Mouse (Mus musculus): ENCODE data around the gene Wwc2. TPM values are rescaled to one million over a fixed set of nuclear protein-coding genes. Genes with fewer than 3 reads are reported as not detected.
A peak's percentile ranks its signal among the peaks of the same experiment; 100 is the strongest.

Wwc2 gene
- polyA plus RNA-seq, 1 experiment from 2014 or later, result 5.1 TPM

DNA sequence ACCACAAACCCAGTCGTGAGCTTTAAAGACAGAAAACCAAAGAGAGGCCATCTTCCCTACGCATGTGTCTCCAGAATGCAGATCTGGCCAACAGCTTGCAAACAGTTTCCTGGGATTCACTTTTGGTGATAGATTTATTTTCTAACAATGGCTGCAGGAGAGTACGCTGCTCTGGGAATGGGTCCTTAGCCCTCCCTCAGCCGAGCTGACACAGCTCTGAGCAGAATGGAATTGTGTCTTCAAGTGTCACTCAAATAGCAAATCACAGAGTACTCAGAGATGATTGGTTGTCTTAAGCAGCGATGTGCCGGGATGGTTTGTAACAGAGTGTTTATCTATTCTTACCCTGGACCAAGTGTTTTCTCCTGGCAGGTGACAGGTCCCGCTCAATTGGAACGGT lies 171.7 kb downstream of the Wwc2 start:
- H3K4me1 ChIP-seq (replicated peaks; ENCODE audit: control insufficient read depth, insufficient read depth), result no peaks in the 10 kb centered on the region
- DNase-seq (ENCODE audit: low spot score) (no peak), ATAC-seq (ENCODE audit: low FRiP score, low TSS enrichment) (no peak)
- no peak overlapping the region for H3K4me3 ChIP-seq (ENCODE audit: low read depth, low read length)
- no peak overlapping the region for H3K9ac ChIP-seq (ENCODE audit: low read length)
- no peaks in the 10 kb centered on the region for H3K27me3 ChIP-seq (ENCODE audit: control insufficient read depth, insufficient read depth, low read length)
- H3K36me3 ChIP-seq (ENCODE audit: control insufficient read depth, insufficient read depth, low read length), result no peaks in the 10 kb centered on the region
- 87% methylated on average over 8 of the region's 8 CpGs for WGBS
- TF ChIP-seq CTCF (IDR thresholded peaks at IDR 0.05; ENCODE audit: low read depth) (no peak), EP300 (optimal IDR thresholded peaks at IDR 0.05) (no peak)
- no peak overlapping the region for H3K27ac ChIP-seq (replicated peaks)
- H3K4me2 ChIP-seq (replicated peaks; ENCODE audit: low read depth), result no peak overlapping the region
- H3K9me3 ChIP-seq (ENCODE audit: control insufficient read depth, low read length), result no peaks in the 10 kb centered on the region

DNA sequence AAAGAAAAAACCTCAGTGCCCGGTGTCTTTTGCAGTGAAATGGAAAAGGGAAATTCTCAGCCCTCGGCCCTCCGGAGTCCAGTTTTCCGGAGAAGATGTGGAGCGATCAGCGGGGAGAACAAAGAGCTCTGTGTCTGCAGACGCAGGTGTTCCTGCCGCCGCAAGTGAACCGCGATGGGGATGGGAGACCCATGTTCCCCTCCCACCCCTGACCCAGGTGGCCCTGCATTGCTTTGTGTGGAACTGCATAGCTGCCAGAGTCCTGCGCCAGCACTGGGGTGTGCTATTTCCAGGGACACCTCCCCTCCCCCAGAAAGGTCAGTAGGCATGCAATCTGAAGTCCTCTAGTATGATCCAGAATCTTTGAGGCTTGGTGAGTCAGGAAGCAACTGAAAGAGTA lies 179.5 kb downstream of the Wwc2 start:
- Histone ChIP-seq H3K4me3 (ENCODE audit: low read depth, low read length) (no peak overlapping the region), H3K27ac (replicated peaks) (no peak overlapping the region), H3K4me2 (replicated peaks; ENCODE audit: low read depth) (no peak overlapping the region), H3K4me1 (replicated peaks; ENCODE audit: control insufficient read depth, insufficient read depth) (no peaks in the 10 kb centered on the region), H3K36me3 (ENCODE audit: control insufficient read depth, insufficient read depth, low read length) (no peaks in the 10 kb centered on the region), H3K9ac (ENCODE audit: low read length) (no peak overlapping the region), H3K27me3 (ENCODE audit: control insufficient read depth, insufficient read depth, low read length) (no peaks in the 10 kb centered on the region), H3K9me3 (ENCODE audit: control insufficient read depth, low read length) (no peaks in the 10 kb centered on the region)
- DNase-seq (ENCODE audit: low spot score) (no peak), ATAC-seq (ENCODE audit: low FRiP score, low TSS enrichment) (no peak)
- no peak for TF ChIP-seq EP300 (optimal IDR thresholded peaks at IDR 0.05)
- TF ChIP-seq CTCF (IDR thresholded peaks at IDR 0.05; ENCODE audit: low read depth), result no peak
- WGBS, result 83% methylated on average over 12 of the region's 12 CpGs

DNA sequence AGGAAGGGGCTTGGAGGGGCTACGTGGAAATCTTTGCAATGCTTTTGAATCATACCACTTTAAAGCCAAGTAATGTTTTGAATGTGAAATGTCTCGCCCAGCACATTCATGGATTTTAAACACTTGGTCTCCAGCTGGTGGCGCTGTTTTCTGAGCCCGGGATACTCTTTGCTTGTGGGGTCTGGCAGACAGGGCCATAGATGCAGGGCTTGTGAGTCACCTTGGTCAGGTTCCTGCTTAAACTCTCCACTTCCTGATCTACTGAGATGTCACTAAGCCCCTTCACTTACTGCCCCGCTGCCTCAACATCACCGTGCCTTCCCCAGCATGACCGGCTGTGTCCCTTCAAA lies 180.1 kb downstream of the Wwc2 start:
- no peak overlapping the region for H3K4me3 ChIP-seq (ENCODE audit: low read depth, low read length)
- H3K36me3 ChIP-seq (ENCODE audit: control insufficient read depth, insufficient read depth, low read length), result no peaks in the 10 kb centered on the region
- no peak overlapping the region for H3K4me2 ChIP-seq (replicated peaks; ENCODE audit: low read depth)
- 85% methylated on average over 7 of the region's 7 CpGs for WGBS
- DNase-seq (ENCODE audit: low spot score), result no peak
- no peak overlapping the region for H3K9ac ChIP-seq (ENCODE audit: low read length)
- H3K4me1 ChIP-seq (replicated peaks; ENCODE audit: control insufficient read depth, insufficient read depth), result no peaks in the 10 kb centered on the region
- no peaks in the 10 kb centered on the region for H3K27me3 ChIP-seq (ENCODE audit: control insufficient read depth, insufficient read depth, low read length)
- no peak overlapping the region for H3K27ac ChIP-seq (replicated peaks)
- no peaks in the 10 kb centered on the region for H3K9me3 ChIP-seq (ENCODE audit: control insufficient read depth, low read length)
- no peak for ATAC-seq (ENCODE audit: low FRiP score, low TSS enrichment)
- TF ChIP-seq CTCF (IDR thresholded peaks at IDR 0.05; ENCODE audit: low read depth) (peak; percentile 35), EP300 (optimal IDR thresholded peaks at IDR 0.05) (no peak)

DNA sequence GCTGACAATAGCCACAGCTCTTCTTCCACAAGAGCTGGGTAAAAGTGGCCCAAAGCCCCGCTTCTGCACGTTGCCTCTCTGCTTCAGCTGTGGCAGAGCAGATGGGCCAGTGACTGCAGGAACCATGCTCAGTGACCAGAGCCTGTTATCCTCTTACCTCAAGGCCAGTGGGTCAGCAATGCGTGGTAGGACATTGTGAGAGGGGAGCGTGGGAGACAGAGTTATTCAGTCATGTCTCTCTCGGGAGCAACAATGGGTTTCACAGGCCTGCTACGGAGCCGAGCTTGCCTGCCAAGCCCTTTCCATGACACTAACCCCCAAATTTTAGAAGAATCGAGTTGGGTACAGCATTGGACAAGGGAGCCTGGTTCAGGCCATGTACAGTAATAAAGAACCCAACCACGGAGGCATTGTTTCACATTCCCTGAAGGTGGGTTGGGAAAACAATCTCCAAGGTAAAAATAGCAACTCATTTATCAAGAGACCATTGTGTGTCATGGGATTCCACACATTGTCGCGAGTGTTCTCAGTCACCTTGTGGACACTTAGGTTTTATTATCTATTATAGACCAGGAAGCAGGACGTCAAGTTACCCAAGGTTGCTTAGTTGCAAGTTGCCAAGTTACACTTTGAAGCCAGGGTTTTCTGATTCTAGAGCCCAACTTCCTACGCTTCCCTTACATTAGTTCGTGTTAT lies 180.6 kb downstream of the Wwc2 start:
- Histone ChIP-seq H3K4me2 (replicated peaks; ENCODE audit: low read depth) (no peak overlapping the region), H3K36me3 (ENCODE audit: control insufficient read depth, insufficient read depth, low read length) (no peaks in the 10 kb centered on the region), H3K9ac (ENCODE audit: low read length) (no peak overlapping the region), H3K4me3 (ENCODE audit: low read depth, low read length) (no peak overlapping the region), H3K27ac (replicated peaks) (no peak overlapping the region), H3K4me1 (replicated peaks; ENCODE audit: control insufficient read depth, insufficient read depth) (no peaks in the 10 kb centered on the region), H3K9me3 (ENCODE audit: control insufficient read depth, low read length) (no peaks in the 10 kb centered on the region), H3K27me3 (ENCODE audit: control insufficient read depth, insufficient read depth, low read length) (no peaks in the 10 kb centered on the region)
- 81% methylated on average over 14 of the region's 14 CpGs for WGBS
- DNase-seq (ENCODE audit: low spot score), result no peak
- TF ChIP-seq CTCF (IDR thresholded peaks at IDR 0.05; ENCODE audit: low read depth) (no peak), EP300 (optimal IDR thresholded peaks at IDR 0.05) (no peak)
- ATAC-seq (ENCODE audit: low FRiP score, low TSS enrichment), result no peak

DNA sequence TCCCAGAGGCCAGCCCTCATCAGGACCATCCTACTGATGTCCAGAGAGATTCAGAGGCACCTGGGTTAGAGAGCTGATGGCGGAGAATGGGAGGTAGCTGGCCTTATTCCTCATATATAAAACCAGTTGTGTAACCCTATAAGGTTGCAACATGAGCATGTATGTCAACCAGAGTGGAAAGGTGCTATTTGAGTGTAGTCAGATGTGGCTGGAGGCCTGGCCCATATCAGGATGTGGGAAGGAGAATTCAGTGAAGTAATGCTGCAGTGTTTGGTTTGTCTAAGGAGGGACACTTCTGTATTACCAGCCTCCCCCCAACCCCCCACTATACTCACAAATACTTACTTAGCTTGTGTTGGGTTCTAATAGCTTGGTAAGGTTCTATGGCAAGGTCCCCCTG lies 186.5 kb downstream of the Wwc2 start:
- DNase-seq (ENCODE audit: low spot score), result no peak
- H3K27me3 ChIP-seq (ENCODE audit: control insufficient read depth, insufficient read depth, low read length), result no peaks in the 10 kb centered on the region
- no peak overlapping the region for H3K27ac ChIP-seq (replicated peaks)
- H3K36me3 ChIP-seq (ENCODE audit: control insufficient read depth, insufficient read depth, low read length), result no peaks in the 10 kb centered on the region
- H3K9ac ChIP-seq (ENCODE audit: low read length), result no peak overlapping the region
- H3K4me2 ChIP-seq (replicated peaks; ENCODE audit: low read depth), result no peak overlapping the region
- WGBS, result 81% methylated on average over 1 of the region's 1 CpGs
- no peaks in the 10 kb centered on the region for H3K9me3 ChIP-seq (ENCODE audit: control insufficient read depth, low read length)
- no peak overlapping the region for H3K4me3 ChIP-seq (ENCODE audit: low read depth, low read length)
- no peak for ATAC-seq (ENCODE audit: low FRiP score, low TSS enrichment)
- no peak for TF ChIP-seq EP300 (optimal IDR thresholded peaks at IDR 0.05)
- TF ChIP-seq CTCF (IDR thresholded peaks at IDR 0.05; ENCODE audit: low read depth), result no peak
- no peaks in the 10 kb centered on the region for H3K4me1 ChIP-seq (replicated peaks; ENCODE audit: control insufficient read depth, insufficient read depth)

DNA sequence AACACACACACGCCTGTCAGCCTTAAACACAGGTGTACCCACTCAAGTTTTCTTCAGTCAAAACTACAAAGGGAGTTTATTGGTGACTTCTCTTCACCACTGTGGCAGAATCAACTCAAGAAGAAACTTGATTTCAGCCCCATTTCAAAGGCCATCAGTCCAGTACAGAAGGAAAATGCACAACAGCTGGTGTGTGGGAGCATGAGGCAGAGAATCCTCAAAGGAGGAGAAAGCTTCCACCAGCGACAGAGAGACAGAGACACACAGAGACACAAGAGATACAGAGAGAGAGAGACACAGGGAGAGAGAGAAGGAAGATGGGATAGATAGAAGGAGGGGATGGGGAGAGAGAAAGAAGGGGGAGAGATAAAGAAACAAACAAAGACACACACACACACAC lies 188.4 kb downstream of the Wwc2 start:
- H3K9me3 ChIP-seq (ENCODE audit: control insufficient read depth, low read length), result no peaks in the 10 kb centered on the region
- no peak overlapping the region for H3K4me3 ChIP-seq (ENCODE audit: low read depth, low read length)
- H3K36me3 ChIP-seq (ENCODE audit: control insufficient read depth, insufficient read depth, low read length), result no peaks in the 10 kb centered on the region
- no peaks in the 10 kb centered on the region for H3K4me1 ChIP-seq (replicated peaks; ENCODE audit: control insufficient read depth, insufficient read depth)
- WGBS, result 81% methylated on average over 2 of the region's 2 CpGs
- ATAC-seq (ENCODE audit: low FRiP score, low TSS enrichment) (no peak), DNase-seq (ENCODE audit: low spot score) (no peak)
- no peak overlapping the region for H3K27ac ChIP-seq (replicated peaks)
- no peak for TF ChIP-seq EP300 (optimal IDR thresholded peaks at IDR 0.05)
- H3K4me2 ChIP-seq (replicated peaks; ENCODE audit: low read depth), result no peak overlapping the region
- no peaks in the 10 kb centered on the region for H3K27me3 ChIP-seq (ENCODE audit: control insufficient read depth, insufficient read depth, low read length)
- no peak overlapping the region for H3K9ac ChIP-seq (ENCODE audit: low read length)
